Mouse (Mus musculus) kidney, postnatal 36 days (tissue): ENCODE measurements around the gene Bdkrb2.

ENCODE experiments used
- DNase-seq, 2 experiments: peaks; one replicate each; pipeline ENCODE4 v3.0.0; 2021 to 2022; ENCODE audit warnings: mixed read lengths in 2 of 2

Gene Bdkrb2

DNA sequence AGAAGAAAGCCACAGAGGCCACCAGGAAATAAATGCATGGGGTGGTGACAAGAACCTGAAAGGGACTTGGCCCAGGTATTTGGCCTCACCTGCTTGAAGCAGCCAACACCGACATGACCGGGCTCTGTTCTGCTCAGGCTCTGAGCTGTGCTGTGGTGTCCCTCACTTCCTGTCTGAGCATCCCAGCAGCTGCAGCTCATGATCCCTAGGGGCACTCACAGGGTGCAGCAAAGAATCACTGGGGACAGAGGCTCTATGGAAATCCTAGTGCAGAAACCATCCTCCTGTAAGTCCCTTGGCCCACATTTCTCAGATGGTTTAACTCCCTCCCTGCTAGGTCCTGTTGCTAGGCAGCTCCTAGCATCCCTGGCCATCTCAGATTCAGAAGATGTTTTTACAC is 15.9 kb upstream of the Bdkrb2 start:
- no peak for DNase-seq

- DNase-seq, result no peak
Measured at GRCm38 (mm10) chr12:105548001-105548400, 15.0 kb upstream of the Bdkrb2 start.

- DNase-seq, result peak; percentile 56 to 64
Measured at GRCm38 (mm10) chr12:105548881-105549280, 14.1 kb upstream of the Bdkrb2 start.

DNA sequence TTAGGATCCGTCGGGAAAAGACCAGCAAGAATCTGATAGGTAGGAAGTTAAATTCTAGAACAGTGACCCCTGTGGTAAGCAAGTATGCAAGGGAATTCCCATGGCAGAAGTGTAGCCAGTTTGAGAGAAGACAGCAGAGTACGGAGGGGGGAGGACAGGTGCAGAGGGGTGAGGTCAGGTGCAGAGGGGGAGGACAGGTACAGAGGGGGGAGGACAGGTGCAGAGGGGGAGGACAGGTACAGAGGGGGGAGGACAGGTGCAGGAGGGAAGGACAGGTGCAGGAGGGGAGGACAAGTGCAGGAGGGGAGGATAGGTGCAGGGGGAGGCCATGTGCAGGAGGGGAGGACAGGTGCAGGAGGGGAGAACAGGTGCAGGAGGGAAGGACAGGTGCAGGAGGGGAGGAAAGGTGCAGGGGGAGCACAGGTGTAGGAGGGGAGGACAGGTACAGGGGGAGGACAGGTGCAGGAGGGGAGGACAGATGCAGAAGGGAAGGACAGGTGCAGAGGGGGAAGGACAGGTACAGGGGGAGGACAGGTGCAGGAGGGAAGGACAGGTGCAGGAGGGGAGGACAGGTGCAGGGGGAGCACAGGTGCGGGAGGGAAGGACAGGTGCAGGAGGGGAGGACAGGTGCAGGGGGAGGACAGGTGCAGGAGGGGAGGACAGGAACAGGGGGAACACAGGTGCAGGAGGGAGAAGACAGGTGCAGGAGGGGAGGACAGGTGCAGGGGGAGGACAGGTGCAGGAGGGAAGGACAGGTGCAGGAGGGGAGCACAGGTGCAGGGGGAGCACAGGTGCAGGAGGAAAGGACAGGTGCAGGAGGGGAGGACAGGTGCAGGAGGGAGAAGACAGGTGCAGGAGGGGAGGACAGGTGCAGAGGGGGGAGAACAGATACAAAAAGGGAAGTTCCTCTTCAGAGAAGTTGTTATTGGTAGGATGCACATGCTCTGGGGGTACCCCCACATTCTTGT is 12.9 kb upstream of the Bdkrb2 start:
- DNase-seq, result no peak

DNA sequence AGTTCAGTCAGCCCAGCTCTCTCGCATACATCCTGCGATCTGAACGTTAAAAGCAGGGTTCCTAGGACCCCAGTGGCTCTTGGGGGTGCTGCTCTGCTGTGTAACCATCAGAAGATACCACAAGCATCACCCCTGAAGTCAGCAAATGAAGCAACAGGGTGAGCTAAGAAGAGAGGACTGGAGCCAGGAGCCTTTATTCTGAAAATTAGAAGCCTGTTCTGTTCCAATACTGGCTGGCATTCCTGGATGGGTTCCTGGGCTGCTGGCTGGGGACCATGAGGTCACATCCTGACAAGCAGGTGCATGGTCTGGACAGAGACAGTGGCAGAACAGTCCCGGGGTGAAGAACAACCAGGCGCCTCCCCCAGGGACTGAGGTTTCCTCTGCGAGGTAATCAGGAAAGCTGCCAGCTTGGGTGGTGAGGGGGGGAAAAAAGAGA is 11.5 kb upstream of the Bdkrb2 start:
- DNase-seq, result no peak

- peak; percentile 39 to 53 for DNase-seq
Measured at GRCm38 (mm10) chr12:105554151-105554772, 8.8 kb upstream of the Bdkrb2 start.

GRCm38 (mm10) chr12:105555172-105555571 is 7.9 kb upstream of the Bdkrb2 start:
- peak; percentile 44 to 50 for DNase-seq

DNA sequence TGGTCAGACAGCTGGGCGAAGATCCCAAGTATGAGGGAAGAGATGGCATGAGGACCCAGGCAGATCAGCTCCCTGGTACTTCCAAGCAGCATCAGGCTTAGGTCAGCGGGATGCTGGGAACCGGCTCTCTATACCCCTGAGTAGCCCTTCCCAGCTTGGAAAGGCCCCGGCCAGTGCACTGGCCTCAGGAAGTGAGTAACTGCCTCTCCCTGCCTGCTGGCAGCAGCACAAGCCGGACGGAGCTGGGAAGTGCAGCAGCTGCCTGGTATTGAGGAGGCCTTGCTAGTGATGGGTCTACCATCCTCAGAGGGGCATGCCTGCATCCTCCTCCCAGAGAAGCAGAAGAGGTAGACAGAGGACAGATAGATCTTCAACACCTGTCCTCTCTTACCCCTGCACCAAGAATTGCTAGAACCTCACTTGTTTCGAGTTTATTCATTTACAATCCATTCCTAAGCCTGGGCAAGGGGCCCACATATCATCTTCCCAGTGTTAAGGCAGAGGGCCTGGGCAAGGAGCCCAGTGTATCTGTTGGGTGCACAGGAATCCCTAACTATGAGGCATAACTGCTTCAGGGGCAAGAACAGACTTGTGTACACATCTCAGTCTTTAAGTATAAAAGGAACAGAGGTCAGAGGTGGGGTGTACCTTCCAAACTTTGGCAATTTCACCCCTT is 5.6 kb upstream of the Bdkrb2 start:
- peak; percentile 66 to 72 for DNase-seq

DNA sequence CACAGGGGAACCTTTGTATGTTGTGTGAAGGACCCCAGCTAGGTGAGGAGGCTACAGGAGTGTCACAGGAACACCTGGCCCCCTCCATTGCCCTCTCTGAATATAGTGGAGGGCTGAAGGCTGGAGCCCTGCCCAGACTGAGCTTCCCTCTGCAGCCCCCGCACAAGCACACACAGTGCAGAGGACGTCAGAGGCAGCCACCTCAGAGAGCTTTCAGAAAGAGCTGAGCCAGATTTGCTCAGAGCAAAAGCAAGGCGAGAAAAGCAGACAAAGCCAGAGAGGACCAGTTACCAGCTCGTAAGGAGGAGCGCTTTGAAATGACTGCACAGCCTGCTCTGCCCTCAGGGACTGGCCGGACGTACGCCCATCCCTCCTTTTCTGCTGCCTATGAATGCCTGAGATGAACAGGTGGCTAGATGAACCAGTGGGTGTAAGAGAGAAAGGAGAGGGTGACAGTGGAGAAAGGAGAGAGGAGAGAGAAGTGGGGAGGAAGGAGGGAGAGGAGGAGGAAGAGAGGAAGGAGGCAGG is 2.0 kb upstream of the Bdkrb2 start:
- DNase-seq, result no peak

DNA sequence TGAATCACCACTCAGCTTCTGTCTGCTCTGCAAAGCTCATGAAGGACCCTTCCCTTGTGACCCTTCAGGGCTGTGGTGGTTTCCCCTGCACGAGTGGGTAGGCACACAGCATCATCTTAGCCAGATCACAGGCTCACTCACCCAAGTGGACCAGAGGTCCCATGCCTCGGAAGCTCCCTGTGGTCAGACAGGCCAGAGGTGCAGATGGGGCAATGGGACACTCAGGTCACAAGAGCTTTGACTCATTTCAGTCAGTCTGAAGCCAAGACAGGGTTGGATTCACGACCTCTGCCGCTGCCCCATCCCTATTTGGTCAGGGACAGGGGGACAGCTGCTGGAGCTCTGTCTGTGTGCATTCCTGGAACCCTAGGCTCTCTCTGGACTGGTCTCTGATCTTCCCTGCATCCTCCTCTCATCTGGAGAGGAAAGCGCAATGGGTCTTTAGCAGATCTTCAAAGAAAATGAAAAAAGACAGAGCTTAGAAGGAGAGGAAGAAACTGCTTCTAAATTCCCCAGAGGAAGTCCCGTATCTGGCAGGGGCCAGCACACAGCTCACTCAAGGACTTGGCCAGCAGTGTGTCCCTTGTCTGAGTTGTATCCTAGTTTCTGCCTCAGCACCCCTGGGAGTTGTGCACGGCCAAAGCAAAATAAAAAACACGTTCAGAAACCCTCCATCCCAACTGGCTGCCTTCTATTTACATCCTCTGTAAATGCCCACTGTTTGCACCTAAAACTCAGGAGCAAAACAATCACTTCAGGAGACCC is 788 bp upstream of the Bdkrb2 start:
- DNase-seq, result no peak

DNA sequence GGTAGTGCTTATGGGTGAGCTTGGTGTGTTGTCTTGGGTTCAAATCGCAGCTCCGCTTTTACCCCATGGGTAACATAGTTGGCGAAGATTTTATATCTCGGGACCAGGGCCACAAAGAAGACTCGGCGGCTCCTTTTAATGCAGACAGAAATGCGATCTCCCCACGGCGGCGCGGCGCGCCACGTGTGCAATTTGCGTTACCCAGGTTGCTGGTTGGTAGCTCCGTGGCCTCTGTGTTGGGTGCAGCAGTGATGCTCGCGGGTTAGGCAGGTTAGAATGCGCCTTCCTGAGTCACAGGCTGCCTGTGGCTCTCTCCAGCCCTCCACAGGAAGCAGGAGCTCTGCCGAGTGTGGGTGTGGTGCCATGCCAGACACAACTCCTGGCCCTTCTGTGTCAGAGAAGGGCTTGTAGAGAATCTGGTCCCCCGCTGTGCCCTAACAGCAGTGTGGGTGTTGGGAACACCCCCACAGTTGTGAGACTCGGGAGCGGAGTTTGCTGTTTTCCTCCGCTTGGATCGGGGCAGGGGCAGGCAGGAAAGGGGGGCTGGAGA is 775 bp downstream of the Bdkrb2 start:
- DNase-seq, result no peak

DNA sequence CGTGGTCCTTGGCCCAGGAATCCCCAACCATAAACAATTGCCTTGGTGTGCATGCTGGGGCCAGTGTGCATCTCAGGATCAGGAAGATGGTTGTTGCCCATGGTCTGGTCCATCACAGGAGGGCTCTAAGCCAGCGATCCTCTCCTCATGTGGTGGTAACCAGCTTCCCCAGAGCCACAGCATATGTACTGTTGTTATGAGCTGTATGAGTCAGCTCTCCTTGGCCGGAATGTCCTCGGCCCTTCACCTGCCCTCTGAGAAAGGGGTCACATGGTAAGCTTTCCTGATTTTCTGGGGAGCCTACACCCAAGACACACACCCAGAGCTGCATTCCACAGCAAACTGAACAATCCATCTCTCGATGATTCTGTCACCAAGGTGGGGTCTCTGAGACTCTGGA is 2.2 kb downstream of the Bdkrb2 start:
- DNase-seq, result no peak

DNA sequence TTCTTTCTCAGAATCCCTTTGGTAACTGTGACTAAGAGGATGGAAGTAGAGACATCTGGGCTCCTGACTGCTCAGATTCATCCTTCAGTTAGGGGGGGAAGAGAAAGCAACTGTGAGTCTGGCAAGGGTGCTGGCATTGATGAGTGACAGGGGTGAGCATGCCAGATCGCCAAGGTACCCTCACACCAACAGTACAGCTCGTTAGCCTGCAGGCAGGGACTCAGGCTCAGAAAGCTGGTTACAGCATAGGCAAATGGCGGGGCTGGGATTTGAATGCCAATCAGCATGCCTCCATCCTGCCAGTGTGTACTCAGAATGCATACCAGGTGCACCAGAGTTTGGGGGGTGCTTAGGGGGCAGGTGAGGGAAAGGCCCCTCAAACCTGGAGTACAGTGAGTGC is 8.8 kb downstream of the Bdkrb2 start:
- DNase-seq, result no peak

- DNase-seq, result no peak
Measured at GRCm38 (mm10) chr12:105572622-105573021, 9.6 kb downstream of the Bdkrb2 start.

- no peak for DNase-seq
Measured at GRCm38 (mm10) chr12:105574356-105574755, 11.3 kb downstream of the Bdkrb2 start.

DNA sequence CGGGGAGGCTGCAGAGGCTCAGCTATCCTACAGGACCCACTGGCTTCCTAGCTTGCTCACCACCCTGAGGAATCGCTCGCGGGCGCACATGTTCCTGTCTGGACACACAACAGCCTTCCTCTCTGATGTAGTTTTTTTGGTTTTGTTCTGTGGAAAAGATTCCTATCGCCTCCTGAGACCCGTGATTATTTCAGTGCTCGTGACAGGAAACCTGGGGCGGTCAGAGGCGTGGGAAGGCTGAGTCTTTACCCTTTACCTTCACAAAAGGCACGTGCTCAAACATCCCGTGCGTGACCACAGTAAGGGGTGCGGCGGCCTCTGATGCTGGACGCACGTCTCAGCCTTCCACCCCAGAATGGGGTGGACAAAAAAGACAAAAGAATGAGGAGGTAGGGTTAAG is 17.5 kb downstream of the Bdkrb2 start:
- no peak for DNase-seq

DNA sequence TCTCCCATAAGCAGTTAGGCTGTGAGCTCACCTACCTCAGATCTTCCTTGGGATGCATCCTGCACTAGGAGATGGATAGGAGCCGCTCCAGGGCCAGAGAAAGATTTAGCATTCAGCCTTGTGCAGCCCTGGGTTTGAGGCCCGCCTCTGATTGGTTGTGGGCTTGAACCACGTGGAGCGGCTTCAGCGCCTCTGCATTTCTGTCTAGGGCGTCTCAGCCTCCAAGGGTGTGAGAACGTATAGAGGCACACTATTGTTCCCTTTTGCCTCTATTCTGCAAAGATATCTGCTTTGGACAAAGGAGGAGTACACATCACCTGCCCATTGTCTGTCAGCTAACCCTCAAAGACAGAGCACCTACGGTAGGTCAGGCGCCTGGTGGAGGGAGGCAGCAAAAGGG is 19.5 kb downstream of the Bdkrb2 start:
- no peak for DNase-seq

DNA sequence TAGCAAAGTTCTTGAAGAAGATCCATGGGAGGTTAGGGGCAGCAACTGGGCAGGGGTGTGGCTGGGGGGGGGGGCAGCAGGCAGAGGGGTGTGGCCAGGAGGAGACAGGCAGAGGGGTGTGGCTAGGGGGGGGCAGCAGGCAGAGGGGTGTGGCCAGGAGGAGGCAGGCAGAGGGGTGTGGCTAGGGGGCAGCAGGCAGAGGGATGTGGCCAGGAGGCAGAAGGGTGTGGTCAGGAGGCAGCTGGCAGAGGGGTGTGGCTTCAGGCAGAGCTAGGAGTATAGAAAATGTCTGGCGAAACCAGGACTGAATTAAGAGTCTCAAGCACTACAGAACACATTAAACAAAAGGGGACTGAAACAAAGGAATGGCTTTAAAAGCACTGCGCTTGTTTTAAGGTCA is 20.5 kb downstream of the Bdkrb2 start:
- DNase-seq, result peak in 1 of 2 experiments; percentile 15

DNA sequence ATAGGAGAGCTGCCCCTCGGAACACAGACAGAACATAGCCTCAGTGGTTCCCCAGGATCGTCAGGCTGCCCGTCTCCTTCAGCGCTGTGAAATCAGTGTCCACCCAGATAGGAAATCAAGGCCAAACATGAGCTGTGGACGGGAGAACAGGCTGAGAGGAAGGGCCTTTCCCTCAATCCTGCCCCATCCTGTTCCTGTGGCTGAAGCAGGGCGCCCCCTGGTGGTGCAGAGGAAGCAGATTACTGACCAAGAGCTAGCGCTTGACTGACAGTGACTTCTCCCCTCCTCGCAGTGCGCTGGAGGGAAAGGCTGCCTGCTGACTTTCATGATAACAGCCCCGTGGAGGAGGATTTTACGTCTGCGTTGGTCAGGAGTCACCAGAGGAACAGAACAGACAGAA is 21.8 kb downstream of the Bdkrb2 start:
- DNase-seq, result peak; percentile 78 to 90

DNA sequence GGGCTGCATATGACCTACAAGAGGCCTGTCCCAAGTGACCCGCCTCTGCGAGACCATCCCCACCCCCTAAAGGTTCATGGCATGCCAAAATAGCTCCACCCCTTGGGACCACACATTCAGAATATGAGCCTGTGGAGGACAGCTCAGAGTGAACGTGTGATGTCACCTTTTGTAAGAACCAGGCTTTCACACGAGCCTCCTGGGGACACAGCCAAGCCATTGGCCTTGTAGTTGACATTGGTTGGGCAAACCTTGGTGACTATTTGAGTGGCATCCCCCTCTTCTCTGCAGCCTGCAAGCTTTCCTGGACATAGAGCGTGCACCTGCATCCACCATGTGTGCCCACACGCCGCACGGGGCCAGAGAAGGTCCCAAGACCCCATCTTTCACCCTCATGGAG is 24.5 kb downstream of the Bdkrb2 start:
- no peak for DNase-seq

GRCm38 (mm10) chr12:105590786-105591185 is 27.8 kb downstream of the Bdkrb2 start:
- DNase-seq, result no peak

GRCm38 (mm10) chr12:105592361-105592761 is 29.3 kb downstream of the Bdkrb2 start:
- DNase-seq, result no peak
